Mouse (Mus musculus): Measurements from ENCODE around the gene 9930021J03Rik.

9930021J03Rik gene

DNA sequence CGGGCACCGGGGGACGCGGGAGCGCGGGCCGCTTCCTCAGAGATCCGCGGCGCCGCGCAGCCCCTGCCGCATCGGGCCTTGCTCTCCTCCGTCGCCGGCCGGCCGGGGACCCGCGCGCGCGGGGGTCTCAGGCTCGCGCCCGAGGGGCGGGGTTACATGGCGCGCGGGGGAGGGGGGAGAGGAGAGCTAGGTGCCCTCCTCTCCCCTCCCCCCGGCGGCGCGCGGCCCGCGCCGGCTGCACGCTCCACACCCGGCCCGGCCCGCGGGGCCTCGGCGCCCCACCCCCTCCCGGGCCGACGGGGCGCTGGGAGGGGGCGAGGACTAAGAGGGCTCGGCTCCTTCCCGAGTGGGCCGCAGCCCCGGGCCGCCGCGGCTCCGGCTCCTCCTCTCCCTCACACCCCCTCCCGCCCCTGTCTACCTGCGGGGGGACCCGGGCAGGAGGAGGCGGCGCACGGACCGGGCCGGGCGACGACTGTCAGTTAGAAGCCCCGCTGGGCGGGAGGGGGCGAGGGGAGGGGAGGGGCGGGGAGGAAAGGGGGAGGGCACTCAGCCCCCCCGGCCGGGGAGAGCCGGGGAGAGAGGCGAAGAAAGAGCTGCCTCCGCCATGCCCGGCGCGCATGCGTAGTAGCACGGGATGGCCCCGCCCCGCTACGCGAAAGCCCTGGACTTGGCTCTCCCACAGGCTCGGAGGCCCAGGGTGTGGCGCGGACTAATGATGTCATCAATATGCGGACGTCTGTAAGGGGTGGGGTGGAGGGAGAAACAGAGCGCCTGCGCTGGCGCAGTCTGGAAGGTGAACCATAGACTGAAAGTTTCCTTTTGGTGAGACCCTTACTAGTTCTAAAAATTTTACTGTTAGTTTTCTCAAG is at the start of gene 9930021J03Rik:
TSS of gene 9930021J03Rik (minus strand) at position 73 of the 869 bp plus-strand sequence.
- DNase-seq (ENCODE audit: low spot score) = peak; percentile 99

GRCm38 (mm10) chr19:29853711-29854110 is 47.9 kb upstream of the 9930021J03Rik start:
- no peak for DNase-seq (ENCODE audit: low spot score)

DNA sequence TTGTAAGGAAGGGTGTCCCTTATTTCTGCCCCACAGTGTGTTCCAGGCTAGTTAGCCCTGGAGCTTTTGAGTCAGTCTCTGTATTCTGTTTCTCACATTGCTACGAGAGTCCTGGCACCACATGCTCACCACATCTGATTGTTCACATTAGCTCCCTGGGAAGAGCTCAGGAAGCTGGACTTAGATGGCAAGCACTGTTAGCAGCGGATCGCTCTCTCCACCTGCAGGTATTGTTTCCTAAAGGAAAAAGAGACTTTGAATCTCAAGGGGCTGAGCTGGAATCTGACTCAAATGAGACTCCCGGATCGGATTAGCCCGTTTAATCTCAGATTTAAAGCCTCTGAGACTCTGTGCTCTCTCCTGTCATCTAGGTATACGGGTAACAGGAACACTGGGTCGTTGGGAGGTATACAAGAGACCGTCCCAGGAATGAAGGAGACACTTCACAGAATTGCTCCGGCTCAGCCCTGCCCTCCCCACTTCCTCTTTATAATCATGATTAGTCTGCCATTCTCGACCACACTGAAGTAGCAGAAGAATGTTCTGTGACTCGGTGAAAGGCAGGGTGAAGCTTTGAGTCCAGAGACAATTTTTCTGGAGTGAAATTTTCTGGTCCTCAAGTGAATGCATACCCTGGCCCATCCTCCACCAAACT is 45.4 kb upstream of the 9930021J03Rik start:
- DNase-seq (ENCODE audit: low spot score) = no peak

GRCm38 (mm10) chr19:29849924-29850551 is 44.2 kb upstream of the 9930021J03Rik start:
- DNase-seq (ENCODE audit: low spot score) = no peak

DNA sequence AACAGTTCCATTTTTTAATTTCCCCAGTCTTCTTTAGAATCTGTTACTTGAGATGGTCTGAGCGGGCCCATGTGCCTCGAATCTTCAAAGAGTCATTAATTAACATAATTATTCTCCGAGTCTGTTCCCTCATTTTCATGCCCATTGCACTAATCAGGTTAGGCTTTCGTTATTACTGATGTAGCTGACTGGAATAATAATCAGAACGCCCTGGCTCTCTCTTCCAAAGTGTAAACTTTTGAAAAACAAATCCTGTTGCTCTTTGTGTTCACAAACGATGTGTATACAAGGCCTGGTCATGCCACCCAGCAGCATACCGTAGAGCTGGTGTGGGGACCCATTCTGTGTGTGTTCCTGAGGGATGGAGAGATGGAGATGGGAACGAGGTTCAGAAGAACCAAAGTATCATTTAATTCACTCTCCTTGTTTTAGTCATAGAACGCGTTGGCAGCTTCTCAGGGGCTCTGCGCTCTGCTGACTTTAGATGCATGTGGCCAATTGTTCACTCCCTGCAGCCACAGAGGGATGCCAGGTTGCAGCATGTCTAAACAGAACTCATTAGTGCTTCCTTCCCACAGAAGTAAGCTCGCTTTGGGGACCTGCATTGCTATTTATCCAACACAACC is 38.4 kb upstream of the 9930021J03Rik start:
- no peak for DNase-seq (ENCODE audit: low spot score)

DNA sequence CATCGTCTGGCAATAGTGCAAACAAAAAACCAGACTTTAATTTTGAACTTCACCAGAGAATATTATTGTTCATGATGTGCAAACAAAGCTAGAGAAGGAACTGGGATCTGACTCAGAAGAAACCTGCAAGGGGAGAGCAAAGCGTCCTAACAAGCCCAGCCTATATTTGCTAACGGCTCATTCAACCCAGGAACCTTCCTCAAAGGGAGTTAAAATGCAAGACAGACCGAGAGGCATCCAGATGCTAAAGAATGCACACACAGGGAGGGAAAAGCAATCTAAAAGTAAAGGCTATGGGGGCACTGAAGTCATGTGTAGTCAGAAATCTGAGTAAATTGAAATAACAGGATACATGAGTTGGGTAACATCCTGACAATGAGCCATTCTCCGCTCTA is 37.8 kb upstream of the 9930021J03Rik start:
- DNase-seq (ENCODE audit: low spot score) = no peak

DNA sequence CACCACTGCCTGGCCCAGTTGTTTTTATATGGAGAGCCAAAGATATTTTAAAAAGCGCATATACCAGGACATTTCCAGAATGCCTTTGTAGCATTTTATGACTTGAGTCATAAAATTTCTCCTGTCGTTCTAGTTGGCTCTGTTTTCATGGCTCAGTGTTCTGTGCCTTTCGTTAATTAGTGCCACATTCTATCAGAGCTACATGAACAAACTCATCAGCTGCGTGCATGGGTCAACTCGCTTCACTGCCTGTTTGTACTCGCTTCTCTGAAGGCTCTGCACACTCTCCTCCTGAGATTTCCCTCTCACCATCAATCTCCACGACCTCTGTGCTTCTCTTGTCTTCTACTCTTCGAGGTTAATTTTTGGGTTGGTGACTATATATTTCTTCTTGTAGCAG is 37.2 kb upstream of the 9930021J03Rik start:
- no peak for DNase-seq (ENCODE audit: low spot score)

- no peak for DNase-seq (ENCODE audit: low spot score)
Measured at GRCm38 (mm10) chr19:29840642-29841041, 34.9 kb upstream of the 9930021J03Rik start.

DNA sequence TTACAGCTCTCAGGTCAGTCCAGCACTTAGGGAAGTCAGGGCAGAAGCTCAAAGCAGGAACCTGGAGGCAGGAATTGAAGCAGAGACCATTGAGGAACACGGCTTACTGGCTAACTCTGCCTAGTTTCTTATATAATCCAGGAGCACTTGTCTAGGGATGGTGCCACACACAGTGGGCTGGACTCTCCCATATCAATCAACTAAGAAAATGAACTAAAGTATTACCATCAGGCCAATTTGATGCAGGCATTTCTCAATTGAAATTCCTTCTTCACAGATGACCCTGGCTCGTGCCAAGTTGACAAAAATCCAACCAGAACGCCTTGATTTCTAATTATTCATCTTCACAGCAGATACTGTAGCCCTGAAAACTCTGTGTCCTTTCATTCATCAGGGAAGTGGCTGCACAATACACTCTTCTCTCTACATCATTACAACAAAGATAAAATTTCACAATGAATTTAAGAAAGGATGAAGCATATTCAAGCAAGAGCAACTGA is 32.9 kb upstream of the 9930021J03Rik start:
- no peak for DNase-seq (ENCODE audit: low spot score)

GRCm38 (mm10) chr19:29838171-29838570 is 32.4 kb upstream of the 9930021J03Rik start:
- DNase-seq (ENCODE audit: low spot score) = no peak

DNA sequence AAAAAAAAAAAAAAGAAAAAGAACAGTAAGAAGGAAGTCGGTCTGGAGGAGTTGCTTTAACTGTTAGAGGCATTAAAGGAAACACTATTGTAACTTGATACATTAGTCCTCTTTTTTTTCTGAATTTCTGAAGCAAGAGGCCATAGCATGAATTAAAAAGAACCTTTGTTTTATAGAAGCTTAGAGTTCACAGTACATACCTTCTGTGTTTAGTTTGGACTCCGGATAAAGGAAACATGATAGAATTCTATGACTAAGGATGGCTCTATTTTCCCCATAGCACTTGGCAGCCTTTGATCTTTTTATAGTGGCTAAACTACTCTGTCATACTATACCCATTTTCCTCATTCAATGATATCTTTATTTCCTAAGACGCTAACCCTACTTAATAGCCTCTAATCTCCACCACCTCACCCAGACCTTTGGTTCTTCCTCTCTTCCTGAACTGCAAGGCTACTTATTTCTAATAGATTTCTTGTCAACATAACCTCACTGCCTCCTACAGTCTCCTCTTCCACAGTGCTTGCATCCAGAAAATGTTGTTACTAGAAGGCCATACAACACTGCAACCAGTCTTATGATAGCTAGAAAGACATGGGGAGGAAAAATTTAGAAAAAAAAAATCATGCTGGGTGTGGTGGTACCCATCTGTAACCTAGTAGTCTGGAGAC is 29.7 kb upstream of the 9930021J03Rik start:
- DNase-seq (ENCODE audit: low spot score) = no peak

DNA sequence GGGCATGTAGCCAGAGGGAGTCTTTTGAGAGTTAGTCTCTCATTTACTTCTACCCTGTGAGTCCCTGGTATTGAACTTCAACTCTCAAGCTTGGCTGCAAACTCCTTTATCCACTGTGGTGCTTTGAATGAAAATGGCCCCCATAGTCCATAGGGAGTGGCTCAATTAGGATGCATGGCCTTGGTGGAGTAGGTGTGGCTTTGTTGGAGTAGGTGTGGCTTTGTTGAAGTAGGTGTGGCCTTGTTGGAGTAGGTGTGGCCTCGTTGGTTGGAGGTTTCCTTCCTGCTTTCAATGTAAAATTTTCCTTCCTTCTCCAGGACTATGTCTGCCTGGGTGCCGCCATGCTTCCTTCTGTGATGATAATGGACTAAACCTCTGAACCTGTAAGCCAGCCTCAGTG is 25.1 kb upstream of the 9930021J03Rik start:
- DNase-seq (ENCODE audit: low spot score) = no peak

DNA sequence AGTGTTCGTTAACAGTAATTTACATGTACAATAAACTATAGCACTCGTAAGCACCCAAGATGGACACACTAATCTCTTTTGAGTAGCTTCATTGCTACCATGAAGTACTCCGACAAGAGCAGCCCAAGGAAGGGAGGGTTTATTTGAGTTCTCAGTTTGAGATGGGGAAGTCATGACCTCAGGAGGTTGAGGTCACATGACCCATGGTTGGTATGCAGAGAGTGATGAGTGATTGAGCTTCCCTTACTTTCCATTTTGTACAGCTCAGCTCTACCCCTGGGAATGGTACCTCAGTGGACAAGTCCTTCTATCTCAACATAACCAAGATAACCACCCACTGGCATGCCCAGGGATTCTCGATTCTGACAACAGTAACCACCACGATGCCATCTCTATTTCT is 22.8 kb upstream of the 9930021J03Rik start:
- DNase-seq (ENCODE audit: low spot score) = no peak

DNA sequence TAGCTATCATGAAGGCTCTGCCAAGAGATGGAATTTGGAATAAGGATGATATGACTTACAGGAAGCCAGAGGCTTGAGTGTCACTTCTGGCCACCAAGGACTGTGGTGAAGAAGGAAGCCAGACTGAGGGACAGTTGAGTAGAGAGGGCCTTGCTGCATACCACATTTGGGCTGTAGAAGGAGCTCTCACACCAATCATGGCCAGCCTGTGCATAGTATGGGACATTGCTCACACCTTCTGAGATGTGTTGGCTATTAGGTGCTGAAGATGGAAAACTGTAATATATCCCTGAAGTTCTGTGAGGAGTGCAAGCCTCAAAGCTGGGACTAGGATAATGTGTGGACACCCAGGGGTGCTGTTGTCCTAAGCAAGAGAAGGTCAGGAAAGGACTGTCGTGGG is 20.9 kb upstream of the 9930021J03Rik start:
- DNase-seq (ENCODE audit: low spot score) = peak; percentile 51

DNA sequence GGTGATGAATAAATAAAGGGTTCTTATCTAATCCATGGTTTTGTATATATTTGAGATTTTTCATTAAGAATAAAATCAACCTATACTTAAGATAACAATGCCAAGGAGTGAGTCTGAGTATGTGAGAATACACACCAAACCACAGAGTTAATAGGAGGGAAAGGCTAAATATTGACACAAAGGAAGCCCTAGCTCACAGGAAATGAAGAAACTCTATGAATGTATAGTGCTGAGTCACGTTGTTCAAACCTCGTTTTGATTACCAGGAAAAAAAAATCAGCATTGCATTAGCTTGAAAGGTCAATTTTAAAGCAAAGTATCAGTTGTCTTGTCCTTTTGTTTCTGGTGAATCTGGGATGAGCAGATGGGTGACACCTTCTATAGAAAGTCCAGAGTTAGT is 19.2 kb upstream of the 9930021J03Rik start:
- DNase-seq (ENCODE audit: low spot score) = no peak

- peak; percentile 66 for DNase-seq (ENCODE audit: low spot score)
Measured at GRCm38 (mm10) chr19:29824034-29824700, 18.4 kb upstream of the 9930021J03Rik start.

GRCm38 (mm10) chr19:29823456-29824010 is 17.7 kb upstream of the 9930021J03Rik start:
- no peak for DNase-seq (ENCODE audit: low spot score)

DNA sequence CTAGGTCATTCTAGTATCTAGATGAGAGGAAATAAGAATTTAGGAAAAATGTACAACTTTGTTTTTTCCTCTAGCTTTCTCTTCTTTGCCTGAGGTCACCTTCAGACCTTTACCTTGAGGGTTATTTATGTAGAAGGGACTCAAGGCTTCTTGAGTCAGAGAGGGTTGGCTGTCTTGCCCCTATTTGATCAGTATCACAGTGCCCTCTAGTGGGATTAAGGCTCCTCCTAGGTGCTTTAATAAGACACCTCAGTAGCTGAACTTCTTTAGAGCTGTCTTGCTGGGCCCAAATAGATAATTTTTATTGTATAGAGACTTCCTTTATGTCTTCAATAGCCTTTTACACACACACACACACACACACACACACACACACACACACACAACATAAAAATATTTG is 15.2 kb upstream of the 9930021J03Rik start:
- DNase-seq (ENCODE audit: low spot score) = no peak

- peak; percentile 96 for DNase-seq (ENCODE audit: low spot score)
Measured at GRCm38 (mm10) chr19:29812581-29813460, 7.0 kb upstream of the 9930021J03Rik start, which contains the start of gene Ranbp6. Gene Ranbp6 (minus strand): TSS chr19:29812974.

DNA sequence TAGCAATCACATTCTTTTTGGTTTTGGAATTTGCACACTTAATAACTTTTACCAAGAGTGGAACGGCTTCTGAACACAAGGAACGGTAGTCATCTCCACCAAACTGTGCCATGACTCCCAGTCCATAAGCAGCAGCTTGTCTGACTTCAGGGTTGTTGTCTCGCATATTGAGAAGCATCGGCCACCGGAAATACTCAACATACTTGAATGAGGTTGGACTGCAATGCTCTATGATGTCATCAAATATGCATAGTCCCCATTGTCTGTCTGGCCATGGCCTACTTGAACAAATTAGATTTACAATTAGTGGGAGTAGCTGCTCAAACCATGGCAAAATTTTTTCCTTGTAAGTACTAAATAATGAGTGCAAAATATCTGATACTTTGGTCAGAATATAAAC is 4.2 kb upstream of the 9930021J03Rik start:
- no peak for DNase-seq (ENCODE audit: low spot score)

Data from testis, postnatal 10 days (tissue).